Mouse (Mus musculus): ENCODE measurements around the gene Glipr1l2. TPM values are rescaled to one million over a fixed set of nuclear protein-coding genes. Genes with fewer than 3 reads are reported as not detected.

Gene Glipr1l2
- polyA plus RNA-seq, 1 experiment, result not detected

- Histone ChIP-seq H3K4me3 (ENCODE audit: insufficient read depth, low read length) (no peak overlapping the region), H3K4me1 (ENCODE audit: control insufficient read depth, insufficient read depth, low read length) (no peaks in the 10 kb centered on the region), H3K27ac (ENCODE audit: insufficient read depth, low read length) (no peak overlapping the region)
- TF ChIP-seq CTCF (IDR thresholded peaks at IDR 0.05; ENCODE audit: borderline replicate concordance, insufficient read depth, low read length) (no peak), POLR2A (IDR thresholded peaks at IDR 0.05; ENCODE audit: low read depth, low read length) (no peak)
Measured at GRCm38 (mm10) chr10:112132194-112132593, 49.0 kb downstream of the Glipr1l2 start.

GRCm38 (mm10) chr10:112138050-112138870 is 55.1 kb downstream of the Glipr1l2 start:
- TF ChIP-seq POLR2A (IDR thresholded peaks at IDR 0.05; ENCODE audit: low read depth, low read length) (no peak), CTCF (IDR thresholded peaks at IDR 0.05; ENCODE audit: borderline replicate concordance, insufficient read depth, low read length) (no peak)
- Histone ChIP-seq H3K27ac (ENCODE audit: insufficient read depth, low read length) (no peak overlapping the region), H3K4me1 (ENCODE audit: control insufficient read depth, insufficient read depth, low read length) (no peaks in the 10 kb centered on the region), H3K4me3 (ENCODE audit: insufficient read depth, low read length) (no peak overlapping the region)

GRCm38 (mm10) chr10:112138871-112139430 is 55.8 kb downstream of the Glipr1l2 start:
- Histone ChIP-seq H3K4me1 (ENCODE audit: control insufficient read depth, insufficient read depth, low read length) (no peaks in the 10 kb centered on the region), H3K4me3 (ENCODE audit: insufficient read depth, low read length) (no peak overlapping the region), H3K27ac (ENCODE audit: insufficient read depth, low read length) (no peak overlapping the region)
- TF ChIP-seq POLR2A (IDR thresholded peaks at IDR 0.05; ENCODE audit: low read depth, low read length) (no peak), CTCF (IDR thresholded peaks at IDR 0.05; ENCODE audit: borderline replicate concordance, insufficient read depth, low read length) (no peak)

- Histone ChIP-seq H3K27ac (ENCODE audit: insufficient read depth, low read length) (no peak overlapping the region), H3K4me1 (ENCODE audit: control insufficient read depth, insufficient read depth, low read length) (no peaks in the 10 kb centered on the region), H3K4me3 (ENCODE audit: insufficient read depth, low read length) (no peak overlapping the region)
- TF ChIP-seq POLR2A (IDR thresholded peaks at IDR 0.05; ENCODE audit: low read depth, low read length) (no peak), CTCF (IDR thresholded peaks at IDR 0.05; ENCODE audit: borderline replicate concordance, insufficient read depth, low read length) (no peak)
Measured at GRCm38 (mm10) chr10:112139834-112140233, 56.7 kb downstream of the Glipr1l2 start.

Other genes with a start within 250 kb of the Glipr1l2 start
- 37.6 and 39.3 TPM in 2 replicates for gene Krr1, start 110.7 kb upstream of the Glipr1l2 start, polyA plus RNA-seq (2011; ENCODE audit: insufficient read length, low read depth, missing spikeins)
- 28.6 and 54.2 TPM in 2 replicates for gene Glipr1, start 80.7 kb upstream of the Glipr1l2 start, polyA plus RNA-seq (2011; ENCODE audit: insufficient read length, low read depth, missing spikeins)
- gene Glipr1l1, start 23.2 kb upstream of the Glipr1l2 start, polyA plus RNA-seq (2011; ENCODE audit: insufficient read length, low read depth, missing spikeins), result not detected in 2 replicates
- not detected in 2 replicates for gene Glipr1l3, start 77.0 kb downstream of the Glipr1l2 start, polyA plus RNA-seq (2011; ENCODE audit: insufficient read length, low read depth, missing spikeins)
- gene Caps2, start 80.3 kb downstream of the Glipr1l2 start, polyA plus RNA-seq (2011; ENCODE audit: insufficient read length, low read depth, missing spikeins), result not detected in 2 replicates
- 0.28 and 0.33 TPM in 2 replicates for gene Kcnc2, start 187.8 kb downstream of the Glipr1l2 start, polyA plus RNA-seq (2011; ENCODE audit: insufficient read length, low read depth, missing spikeins)